Mouse (Mus musculus) liver, embryonic 14.5 days (tissue): ENCODE results near the gene Polr3gl.

Experiments
- CTCF ChIP-seq: IDR thresholded peaks from 2 replicates; pipeline ENCODE4 v1.5.1; 2016; ENCODE audit warnings: antibody characterized with exemption, low read depth, control low read depth
- EP300 ChIP-seq: IDR thresholded peaks from 2 replicates; pipeline ENCODE4 v1.6.1; 2016; ENCODE audit warnings: antibody characterized with exemption, low read depth

DNA sequence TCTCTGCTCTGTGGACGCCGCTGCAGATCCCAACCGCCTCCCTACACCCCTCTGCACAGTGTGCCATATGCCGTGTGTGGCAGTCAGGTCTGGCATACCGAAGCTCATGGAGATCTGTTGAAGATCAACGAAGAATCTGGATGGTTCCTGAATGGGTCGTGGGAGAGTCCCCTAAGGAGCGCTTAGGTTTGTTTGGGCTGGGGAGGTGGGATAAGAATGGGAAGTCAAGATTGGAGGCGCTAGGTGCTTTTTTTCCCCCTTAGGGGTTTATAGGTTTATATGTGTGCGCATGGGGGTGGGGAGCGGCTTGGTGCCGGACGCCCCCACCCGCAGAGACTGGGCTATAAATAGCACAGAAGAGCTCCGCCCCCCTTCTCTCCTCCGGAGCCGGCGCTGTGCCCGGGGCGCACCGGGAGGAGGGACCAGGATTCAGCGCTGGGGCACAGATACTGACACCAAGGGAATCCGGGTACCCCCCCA, 2.3 kb upstream of the Polr3gl start, which contains the start of gene Ankrd34a:
- TF ChIP-seq CTCF (no peak), EP300 (no peak)
